Mouse (Mus musculus): Measurements from ENCODE around the gene Plekha7. TPM values are rescaled to one million over a fixed set of nuclear protein-coding genes. Genes with fewer than 3 reads are reported as not detected.

The Plekha7 gene
- polyA plus RNA-seq, 1 experiment = 10.0 TPM

DNA sequence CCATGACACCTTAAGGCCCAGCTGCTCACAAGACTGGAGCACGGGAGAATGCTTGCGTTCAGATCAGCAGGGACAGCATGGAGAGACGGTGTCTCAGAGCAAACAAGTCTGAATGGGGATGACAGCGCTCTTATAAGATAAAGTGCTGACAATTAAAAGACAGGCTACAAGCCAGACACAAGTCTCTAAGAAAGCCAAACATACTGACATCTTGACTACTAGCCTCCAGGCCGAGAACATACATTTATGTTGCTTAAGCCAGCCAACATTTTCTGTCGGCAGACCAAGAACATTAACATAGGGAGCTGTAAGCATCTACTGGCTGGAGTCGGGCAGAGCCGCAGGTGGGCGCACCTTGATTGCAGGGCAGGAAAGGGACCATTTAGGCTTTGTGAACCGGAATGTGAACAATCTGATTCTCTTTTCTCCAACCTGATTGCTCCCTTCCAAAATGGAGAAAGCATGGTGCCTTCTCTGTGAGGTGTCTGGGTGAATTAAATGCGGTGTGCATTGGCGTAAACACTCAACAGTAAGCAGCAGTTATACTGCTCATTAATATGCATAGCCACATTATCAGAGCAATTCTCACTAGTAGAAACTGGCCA lies 88.0 kb downstream of the Plekha7 start:
- 83% methylated on average over 12 of the region's 12 CpGs for WGBS
- no peak for DNase-seq
- H3K4me1 ChIP-seq (ENCODE audit: control insufficient read depth, insufficient read depth, low read length) = no peaks in the 10 kb centered on the region
- H3K4me3 ChIP-seq (replicated peaks; ENCODE audit: extremely low read depth, low read depth, low read length) = no peak overlapping the region
- TF ChIP-seq CTCF (IDR thresholded peaks at IDR 0.05; ENCODE audit: insufficient read depth, low read length) = no peak
- no peak for TF ChIP-seq POLR2A (IDR thresholded peaks at IDR 0.05; ENCODE audit: borderline replicate concordance, extremely low read depth, low read depth, low read length)

DNA sequence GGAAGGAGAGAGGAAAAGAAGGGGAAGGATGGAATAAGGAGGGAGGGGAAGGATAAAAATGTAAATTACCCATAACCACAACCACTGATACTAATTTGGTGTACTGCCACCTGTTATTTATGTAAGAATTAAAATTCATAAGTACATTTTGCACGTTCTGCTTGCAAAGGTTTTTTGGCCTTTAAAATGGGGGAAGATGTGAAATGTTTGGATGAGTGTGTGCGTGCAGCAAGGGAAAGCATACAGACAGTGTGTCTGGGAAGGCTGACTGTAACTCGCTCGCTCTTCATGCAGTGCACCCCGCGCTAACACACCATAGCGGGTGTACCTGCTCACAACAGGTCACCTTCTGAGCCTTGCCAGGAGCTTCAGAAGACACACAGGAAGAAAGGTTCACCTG lies 90.4 kb downstream of the Plekha7 start:
- Histone ChIP-seq H3K4me1 (ENCODE audit: control insufficient read depth, insufficient read depth, low read length) (no peaks in the 10 kb centered on the region), H3K4me3 (replicated peaks; ENCODE audit: extremely low read depth, low read depth, low read length) (no peak overlapping the region)
- DNase-seq = no peak
- WGBS = 97% methylated on average over 7 of the region's 7 CpGs
- no peak for TF ChIP-seq POLR2A (IDR thresholded peaks at IDR 0.05; ENCODE audit: borderline replicate concordance, extremely low read depth, low read depth, low read length)
- TF ChIP-seq CTCF (IDR thresholded peaks at IDR 0.05; ENCODE audit: insufficient read depth, low read length) = no peak

DNA sequence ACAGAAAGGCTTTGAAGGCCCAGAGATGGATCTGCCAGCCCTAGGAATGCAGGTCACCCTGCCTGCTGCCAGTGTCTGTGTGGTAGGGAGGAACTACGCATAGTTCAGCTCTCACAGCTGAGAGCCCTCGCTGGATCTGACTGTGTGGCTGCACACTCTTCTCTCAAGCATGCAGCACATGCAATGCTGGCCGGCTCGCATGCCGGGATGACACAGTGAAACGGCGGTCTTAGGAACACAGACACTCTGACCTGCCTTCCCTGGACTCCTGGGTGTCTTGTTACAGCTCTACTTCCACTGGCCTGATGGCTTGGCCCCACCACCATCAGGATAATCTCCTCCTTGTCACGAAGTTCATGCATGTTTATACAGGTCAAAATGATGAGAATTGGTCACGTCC lies 96.3 kb downstream of the Plekha7 start:
- no peak for DNase-seq
- 50% methylated on average over 9 of the region's 9 CpGs for WGBS

DNA sequence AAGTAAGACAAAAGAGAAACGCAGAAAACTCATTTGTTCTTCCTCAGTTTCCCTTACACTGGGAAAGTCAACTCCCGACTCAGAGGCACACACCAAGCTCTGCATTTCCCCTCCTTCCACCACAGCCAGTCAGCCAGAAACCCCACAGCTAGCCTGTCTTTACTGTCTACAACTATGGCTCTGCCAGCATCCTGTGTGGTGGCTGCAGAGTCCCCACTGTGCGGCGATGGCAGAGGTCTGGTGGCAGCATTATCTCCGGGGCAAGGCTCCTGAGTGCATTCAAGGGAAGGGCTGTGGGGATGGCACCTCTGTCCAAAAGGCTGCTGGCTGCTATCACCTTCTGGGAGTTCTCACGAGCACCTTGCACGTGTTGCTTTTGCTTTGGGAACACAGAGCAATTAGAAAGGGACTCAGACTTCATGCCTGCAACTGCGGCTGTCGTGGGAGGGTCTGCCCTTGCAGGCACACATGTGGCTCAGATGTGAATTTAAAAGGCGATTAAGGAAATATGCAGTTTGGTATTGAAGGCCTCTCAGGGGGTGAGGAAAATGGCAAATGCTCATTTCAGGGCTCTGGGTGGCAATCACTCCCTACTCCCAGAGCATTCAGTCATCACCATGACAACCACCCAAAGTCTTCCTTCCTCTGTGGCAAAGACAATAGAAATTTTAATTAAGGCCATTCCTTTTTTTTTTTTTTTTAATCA lies 98.1 kb downstream of the Plekha7 start:
- DNase-seq = no peak
- 62% methylated on average over 10 of the region's 10 CpGs for WGBS
- Histone ChIP-seq H3K4me3 (replicated peaks; ENCODE audit: extremely low read depth, low read depth, low read length) (no peak overlapping the region), H3K4me1 (ENCODE audit: control insufficient read depth, insufficient read depth, low read length) (no peaks in the 10 kb centered on the region)
- TF ChIP-seq POLR2A (IDR thresholded peaks at IDR 0.05; ENCODE audit: borderline replicate concordance, extremely low read depth, low read depth, low read length) (no peak), CTCF (IDR thresholded peaks at IDR 0.05; ENCODE audit: insufficient read depth, low read length) (no peak)

More for the DNA sequence above, 96.3 kb downstream of the Plekha7 start:
- Histone ChIP-seq H3K4me3 (replicated peaks; ENCODE audit: extremely low read depth, low read depth, low read length) (no peak overlapping the region), H3K4me1 (ENCODE audit: control insufficient read depth, insufficient read depth, low read length) (no peaks in the 10 kb centered on the region)
- TF ChIP-seq POLR2A (IDR thresholded peaks at IDR 0.05; ENCODE audit: borderline replicate concordance, extremely low read depth, low read depth, low read length) = no peak
- TF ChIP-seq CTCF (IDR thresholded peaks at IDR 0.05; ENCODE audit: insufficient read depth, low read length) = no peak

DNA sequence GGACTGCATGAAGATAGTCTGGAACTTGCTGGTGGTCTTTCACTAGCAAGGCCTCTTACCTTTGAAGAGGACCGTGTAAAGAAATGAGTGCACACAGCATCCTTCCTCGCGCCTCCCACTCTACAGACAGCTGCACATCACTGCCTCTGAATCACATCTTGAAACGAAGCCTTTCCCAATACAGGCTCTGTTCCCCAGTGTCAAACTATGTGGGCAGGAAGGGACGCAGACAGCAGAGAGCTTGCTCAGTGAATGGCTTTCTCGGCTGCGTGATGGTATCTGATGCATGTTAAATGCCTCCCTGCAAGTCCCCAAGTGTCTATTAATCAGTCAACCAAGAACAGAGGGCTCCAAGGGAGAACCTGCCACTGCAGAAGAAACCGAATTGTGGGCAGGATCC lies 99.3 kb downstream of the Plekha7 start:
- no peak for DNase-seq
- 77% methylated on average over 8 of the region's 8 CpGs for WGBS
- no peak for TF ChIP-seq POLR2A (IDR thresholded peaks at IDR 0.05; ENCODE audit: borderline replicate concordance, extremely low read depth, low read depth, low read length)
- TF ChIP-seq CTCF (IDR thresholded peaks at IDR 0.05; ENCODE audit: insufficient read depth, low read length) = no peak
- no peaks in the 10 kb centered on the region for H3K4me1 ChIP-seq (ENCODE audit: control insufficient read depth, insufficient read depth, low read length)
- no peak overlapping the region for H3K4me3 ChIP-seq (replicated peaks; ENCODE audit: extremely low read depth, low read depth, low read length)

DNA sequence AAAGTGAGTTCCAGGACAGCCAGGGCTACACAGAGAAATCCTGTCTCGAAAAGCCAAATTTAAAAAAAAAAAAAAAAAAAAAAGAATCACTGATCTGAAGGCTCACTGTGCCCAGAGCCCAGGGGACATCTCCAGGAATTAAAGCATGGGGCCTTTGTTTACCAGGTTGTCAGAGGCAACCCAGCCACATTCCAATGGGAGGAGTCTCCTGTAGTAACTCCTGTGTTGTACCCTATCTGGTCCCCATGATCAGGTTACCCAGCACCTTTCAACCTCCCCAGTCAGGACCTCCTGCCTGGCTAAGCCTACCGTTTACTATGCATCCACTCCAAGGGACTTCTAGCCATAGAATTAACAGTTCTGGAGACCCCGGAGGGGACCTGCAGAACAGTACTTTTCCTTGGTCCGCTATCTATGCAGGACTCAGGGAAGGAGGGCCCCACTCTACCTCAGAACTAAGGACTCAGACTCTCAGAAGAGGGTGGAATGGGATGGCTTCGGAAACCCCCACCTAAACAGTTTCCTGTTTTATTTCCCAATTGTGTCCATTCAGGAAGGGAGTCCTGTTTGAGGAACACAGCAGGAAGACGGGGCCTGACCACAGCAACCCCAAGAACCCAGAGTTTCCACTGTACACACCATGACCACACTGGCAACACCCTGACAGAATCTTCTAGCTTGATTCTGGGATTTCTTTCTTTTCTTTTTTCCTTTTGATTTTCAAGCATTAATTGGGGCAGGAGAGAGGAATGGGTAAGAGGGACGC lies 101.2 kb downstream of the Plekha7 start:
- no peak for TF ChIP-seq POLR2A (IDR thresholded peaks at IDR 0.05; ENCODE audit: borderline replicate concordance, extremely low read depth, low read depth, low read length)
- Histone ChIP-seq H3K4me3 (replicated peaks; ENCODE audit: extremely low read depth, low read depth, low read length) (no peak overlapping the region), H3K4me1 (ENCODE audit: control insufficient read depth, insufficient read depth, low read length) (no peaks in the 10 kb centered on the region)
- WGBS = 45% methylated on average over 7 of the region's 7 CpGs
- no peak for DNase-seq

DNA sequence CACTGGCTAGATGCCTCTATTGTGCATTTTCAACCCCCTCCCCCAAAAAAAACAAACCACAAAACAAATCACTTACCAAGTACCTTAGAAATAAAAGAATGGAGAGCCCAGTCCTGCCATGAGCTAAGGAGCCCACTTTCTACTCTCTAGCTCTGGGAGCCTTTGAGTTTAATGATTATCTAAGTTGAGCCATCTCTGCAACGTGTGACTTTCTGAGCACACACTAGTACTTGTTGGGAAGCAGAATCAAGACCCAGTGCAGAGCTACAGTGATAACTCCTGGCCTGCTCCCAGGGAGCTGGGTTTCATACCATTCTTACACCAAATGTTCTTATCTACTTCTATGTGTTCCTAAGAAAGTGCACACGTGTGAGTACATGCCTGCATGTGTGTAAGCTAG lies 102.7 kb downstream of the Plekha7 start:
- no peak for DNase-seq
- no peak for TF ChIP-seq POLR2A (IDR thresholded peaks at IDR 0.05; ENCODE audit: borderline replicate concordance, extremely low read depth, low read depth, low read length)
- TF ChIP-seq CTCF (IDR thresholded peaks at IDR 0.05; ENCODE audit: insufficient read depth, low read length) = no peak
- 53% methylated on average over 2 of the region's 2 CpGs for WGBS
- no peak overlapping the region for H3K4me3 ChIP-seq (replicated peaks; ENCODE audit: extremely low read depth, low read depth, low read length)
- H3K4me1 ChIP-seq (ENCODE audit: control insufficient read depth, insufficient read depth, low read length) = no peaks in the 10 kb centered on the region

DNA sequence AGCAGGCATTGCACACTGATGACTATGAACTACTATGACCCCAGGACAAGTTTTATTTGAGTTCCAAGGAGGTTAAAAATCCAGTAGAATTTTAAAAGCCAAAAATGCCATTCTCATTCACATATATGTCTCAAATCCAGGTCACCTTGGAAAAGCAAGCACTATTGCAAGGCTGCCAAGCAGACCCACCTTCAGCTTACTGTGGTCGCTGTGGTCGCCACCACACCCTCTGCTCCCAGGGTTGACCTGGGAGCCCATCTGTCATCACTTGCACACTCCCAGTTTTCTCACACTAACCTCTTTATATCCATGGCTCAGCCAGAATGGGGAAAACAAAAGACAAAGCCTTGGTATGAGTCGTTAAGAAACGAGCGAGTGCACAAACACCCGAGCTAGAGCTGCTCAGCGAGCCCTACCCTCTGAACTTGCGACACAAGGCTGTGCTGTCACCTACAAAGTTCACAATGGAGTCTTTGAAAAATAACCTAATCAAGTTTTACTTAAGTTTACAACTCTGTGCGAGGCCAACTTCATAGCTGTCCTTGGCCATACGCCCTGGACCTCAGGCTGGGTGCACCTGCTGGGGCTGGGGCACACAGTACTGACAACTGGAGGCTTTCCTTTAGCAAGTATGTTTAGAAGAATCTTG lies 106.0 kb downstream of the Plekha7 start:
- TF ChIP-seq POLR2A (IDR thresholded peaks at IDR 0.05; ENCODE audit: borderline replicate concordance, extremely low read depth, low read depth, low read length) (no peak), CTCF (IDR thresholded peaks at IDR 0.05; ENCODE audit: insufficient read depth, low read length) (no peak)
- no peak for DNase-seq
- 61% methylated on average over 10 of the region's 10 CpGs for WGBS
- Histone ChIP-seq H3K4me3 (replicated peaks; ENCODE audit: extremely low read depth, low read depth, low read length) (no peak overlapping the region), H3K4me1 (ENCODE audit: control insufficient read depth, insufficient read depth, low read length) (no peaks in the 10 kb centered on the region)

DNA sequence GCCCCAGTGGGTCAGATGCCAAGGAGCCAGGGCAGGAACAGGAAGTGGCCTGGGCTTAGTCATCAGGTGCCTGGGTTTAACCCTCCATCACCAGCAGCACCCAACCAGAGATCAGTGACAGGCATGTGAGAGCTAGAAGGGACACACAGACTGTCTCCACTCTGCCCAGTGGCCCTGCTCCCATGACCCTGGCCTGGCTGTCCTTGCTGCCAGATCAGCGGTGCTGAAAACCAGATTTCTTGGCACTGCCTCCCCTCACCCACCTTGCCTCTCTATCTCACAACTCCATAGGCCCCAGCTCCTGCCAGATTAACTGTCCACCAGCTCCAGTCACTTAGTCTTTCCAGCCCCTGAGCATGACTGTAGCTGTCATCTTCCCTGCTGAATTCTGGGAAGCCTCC lies 107.2 kb downstream of the Plekha7 start:
- Histone ChIP-seq H3K4me1 (ENCODE audit: control insufficient read depth, insufficient read depth, low read length) (no peaks in the 10 kb centered on the region), H3K4me3 (replicated peaks; ENCODE audit: extremely low read depth, low read depth, low read length) (no peak overlapping the region)
- WGBS = 62% methylated on average over 1 of the region's 1 CpGs
- no peak for DNase-seq
- TF ChIP-seq POLR2A (IDR thresholded peaks at IDR 0.05; ENCODE audit: borderline replicate concordance, extremely low read depth, low read depth, low read length) = no peak
- TF ChIP-seq CTCF (IDR thresholded peaks at IDR 0.05; ENCODE audit: insufficient read depth, low read length) = no peak

Measured in lung, adult 2 months (tissue).